Mouse (Mus musculus): ENCODE measurements around the gene Parp3. TPM values are rescaled to one million over a fixed set of nuclear protein-coding genes. Genes with fewer than 3 reads are reported as not detected.
"Not testable (repeated sequence)": the region's sequence is repeated elsewhere in the genome, so short reads cannot be mapped to it uniquely, and the experiment has no call there.

Parp3 gene
- polyA plus RNA-seq, 1 experiment from 2014 or later = 5.8 TPM

DNA sequence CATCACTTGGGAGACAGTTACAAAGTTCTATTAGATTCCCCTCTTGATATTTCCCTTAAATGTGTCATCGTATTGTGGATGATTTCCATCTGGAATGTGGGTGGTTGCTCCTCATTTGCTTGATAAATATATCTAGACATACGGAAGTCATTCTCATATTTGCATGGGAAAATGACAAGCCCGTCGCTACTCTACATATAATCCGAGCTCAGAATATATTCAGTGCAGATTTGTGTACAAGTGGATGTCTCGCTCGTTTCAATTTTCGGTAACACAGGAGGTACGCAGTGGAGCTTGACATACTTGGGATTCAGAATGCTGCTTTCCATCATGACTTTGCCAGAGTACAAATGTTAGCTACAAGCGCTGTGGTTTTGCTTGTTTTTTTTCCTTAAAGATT lies 32.6 kb upstream of the Parp3 start:
- Histone ChIP-seq H3K9me3 (ENCODE audit: control insufficient read depth, low read length) (no peaks in the 10 kb centered on the region), H3K4me3 (ENCODE audit: low read depth, low read length) (no peak overlapping the region), H3K9ac (ENCODE audit: low read length) (no peak overlapping the region), H3K4me1 (replicated peaks; ENCODE audit: control insufficient read depth, insufficient read depth) (no peaks in the 10 kb centered on the region), H3K27me3 (ENCODE audit: control insufficient read depth, insufficient read depth, low read length) (no peaks in the 10 kb centered on the region), H3K27ac (replicated peaks) (no peak overlapping the region), H3K4me2 (replicated peaks; ENCODE audit: low read depth) (no peak overlapping the region), H3K36me3 (ENCODE audit: control insufficient read depth, insufficient read depth, low read length) (no peaks in the 10 kb centered on the region)
- WGBS = 91% methylated on average over 10 of the region's 10 CpGs
- no peak for DNase-seq (ENCODE audit: low spot score)
- ATAC-seq (ENCODE audit: low FRiP score, low TSS enrichment) = no peak
- TF ChIP-seq CTCF (IDR thresholded peaks at IDR 0.05; ENCODE audit: low read depth) = no peak
- no peak for TF ChIP-seq EP300 (optimal IDR thresholded peaks at IDR 0.05)

DNA sequence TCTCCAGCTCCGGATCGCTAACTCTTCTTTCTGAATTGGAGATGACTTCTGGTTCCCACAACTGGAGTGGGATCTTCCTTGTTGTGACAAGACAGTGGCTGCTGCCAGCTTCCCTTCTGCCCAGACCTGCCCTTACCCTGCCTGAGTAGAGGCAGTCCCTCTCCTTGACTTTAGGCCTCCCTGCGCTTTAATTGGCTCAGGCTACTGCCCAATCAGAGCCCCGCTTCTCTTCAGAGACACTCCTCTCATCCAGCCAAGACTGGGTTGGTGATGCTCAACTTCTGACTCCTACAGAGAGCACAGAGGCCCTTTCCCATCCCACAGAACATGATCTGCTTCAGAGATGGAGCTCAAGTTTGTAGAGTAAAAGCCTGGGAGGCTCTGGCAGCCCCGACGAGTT lies 27.5 kb upstream of the Parp3 start:
- TF ChIP-seq EP300 (optimal IDR thresholded peaks at IDR 0.05) = no peak
- TF ChIP-seq CTCF (IDR thresholded peaks at IDR 0.05; ENCODE audit: low read depth) = no peak
- no peak for DNase-seq (ENCODE audit: low spot score)
- WGBS = 71% methylated on average over 6 of the region's 6 CpGs
- Histone ChIP-seq H3K36me3 (ENCODE audit: control insufficient read depth, insufficient read depth, low read length) (no peaks in the 10 kb centered on the region), H3K4me1 (replicated peaks; ENCODE audit: control insufficient read depth, insufficient read depth) (no peaks in the 10 kb centered on the region), H3K9me3 (ENCODE audit: control insufficient read depth, low read length) (no peaks in the 10 kb centered on the region), H3K9ac (ENCODE audit: low read length) (no peak overlapping the region), H3K4me2 (replicated peaks; ENCODE audit: low read depth) (no peak overlapping the region), H3K27ac (replicated peaks) (no peak overlapping the region), H3K27me3 (ENCODE audit: control insufficient read depth, insufficient read depth, low read length) (no peaks in the 10 kb centered on the region), H3K4me3 (ENCODE audit: low read depth, low read length) (no peak overlapping the region)
- no peak for ATAC-seq (ENCODE audit: low FRiP score, low TSS enrichment)

DNA sequence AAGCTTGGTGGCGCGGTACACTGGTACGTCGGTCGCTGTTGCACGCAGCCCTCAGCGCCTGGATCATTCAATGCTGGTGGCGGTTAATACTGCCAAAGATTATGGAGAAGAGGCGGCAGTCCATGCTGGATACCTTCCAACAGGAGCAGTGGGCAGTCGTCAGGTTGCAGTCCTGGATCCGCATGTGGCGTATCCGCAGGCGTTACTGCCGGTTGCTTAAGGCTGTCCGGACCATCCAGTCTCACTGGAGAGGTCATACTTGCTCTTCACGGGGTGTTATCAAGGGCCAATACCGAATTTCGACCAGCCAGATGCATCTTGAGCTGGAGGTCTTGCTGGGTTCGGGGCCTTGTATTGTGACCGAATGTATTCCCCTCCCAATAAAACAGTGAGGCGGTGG lies 25.1 kb upstream of the Parp3 start:
- Histone ChIP-seq H3K4me1 (replicated peaks; ENCODE audit: control insufficient read depth, insufficient read depth) (no peaks in the 10 kb centered on the region), H3K9me3 (ENCODE audit: control insufficient read depth, low read length) (no peaks in the 10 kb centered on the region), H3K4me2 (replicated peaks; ENCODE audit: low read depth) (no peak overlapping the region), H3K27ac (replicated peaks) (no peak overlapping the region), H3K36me3 (ENCODE audit: control insufficient read depth, insufficient read depth, low read length) (no peaks in the 10 kb centered on the region), H3K27me3 (ENCODE audit: control insufficient read depth, insufficient read depth, low read length) (no peaks in the 10 kb centered on the region), H3K9ac (ENCODE audit: low read length) (no peak overlapping the region), H3K4me3 (ENCODE audit: low read depth, low read length) (no peak overlapping the region)
- no peak for TF ChIP-seq EP300 (optimal IDR thresholded peaks at IDR 0.05)
- no peak for TF ChIP-seq CTCF (IDR thresholded peaks at IDR 0.05; ENCODE audit: low read depth)
- 87% methylated on average over 22 of the region's 22 CpGs for WGBS
- no peak for DNase-seq (ENCODE audit: low spot score)
- ATAC-seq (ENCODE audit: low FRiP score, low TSS enrichment) = no peak

DNA sequence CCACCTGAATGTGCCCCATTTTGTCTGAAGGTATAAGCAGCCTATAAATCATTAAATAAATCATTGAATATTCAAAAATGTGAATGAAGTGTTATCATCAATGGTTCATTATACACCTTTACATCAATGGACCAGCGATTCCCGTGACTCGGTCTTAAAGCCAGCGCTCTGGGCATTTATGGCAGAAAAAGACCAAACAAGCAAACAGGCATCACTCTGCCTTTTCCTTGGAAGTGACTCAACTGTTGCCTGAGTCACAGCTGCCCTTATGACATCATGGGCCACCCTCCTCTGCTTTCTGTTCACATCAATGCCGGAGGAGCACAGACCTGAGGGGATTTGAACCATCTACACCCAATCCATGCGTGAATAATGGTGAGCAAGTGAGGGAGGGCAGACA lies 22.9 kb upstream of the Parp3 start, which contains the start of gene Iqcf1:
TSS of gene Iqcf1 (plus strand) at position 301 of the 400 bp plus-strand sequence.
- WGBS = 91% methylated on average over 6 of the region's 6 CpGs
- Histone ChIP-seq H3K27ac (replicated peaks) (no peak within 1 kb of the TSS), H3K4me3 (ENCODE audit: low read depth, low read length) (no peak within 1 kb of the TSS), H3K4me1 (replicated peaks; ENCODE audit: control insufficient read depth, insufficient read depth) (no peaks in the 10 kb centered on the region), H3K27me3 (ENCODE audit: control insufficient read depth, insufficient read depth, low read length) (no peaks in the 10 kb centered on the region), H3K9me3 (ENCODE audit: control insufficient read depth, low read length) (no peaks in the 10 kb centered on the region), H3K36me3 (ENCODE audit: control insufficient read depth, insufficient read depth, low read length) (no peaks in the 10 kb centered on the region), H3K9ac (ENCODE audit: low read length) (no peak within 1 kb of the TSS), H3K4me2 (replicated peaks; ENCODE audit: low read depth) (no peak within 1 kb of the TSS)
- TF ChIP-seq CTCF (IDR thresholded peaks at IDR 0.05; ENCODE audit: low read depth) = no peak
- no peak for TF ChIP-seq EP300 (optimal IDR thresholded peaks at IDR 0.05)
- DNase-seq (ENCODE audit: low spot score) (no peak), ATAC-seq (ENCODE audit: low FRiP score, low TSS enrichment) (no peak)

DNA sequence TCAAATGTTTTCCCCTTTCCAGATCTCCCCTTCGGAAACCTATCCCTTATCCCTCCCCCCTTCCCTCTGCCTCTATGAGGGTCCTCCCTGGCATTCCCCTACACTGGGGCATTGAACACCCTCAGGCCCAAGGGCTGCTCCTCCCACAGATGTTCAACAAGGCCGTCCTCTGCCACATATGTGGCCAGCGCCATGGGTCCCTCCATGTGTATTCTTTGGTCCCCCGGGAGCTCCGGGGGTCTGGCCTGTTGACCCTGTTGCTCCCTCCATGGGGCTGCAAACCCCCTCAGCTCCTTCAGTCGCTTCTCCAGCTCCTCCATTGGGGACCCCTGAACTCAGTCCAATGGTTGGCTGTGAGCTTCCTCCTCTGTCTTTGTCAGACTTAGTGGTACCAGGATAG lies 10.9 kb upstream of the Parp3 start:
- H3K4me3 ChIP-seq (ENCODE audit: low read depth, low read length); H3K4me2 ChIP-seq (replicated peaks; ENCODE audit: low read depth); H3K27ac ChIP-seq (replicated peaks); H3K36me3 ChIP-seq (ENCODE audit: control insufficient read depth, insufficient read depth, low read length); H3K9me3 ChIP-seq (ENCODE audit: control insufficient read depth, low read length); DNase-seq (ENCODE audit: low spot score); H3K27me3 ChIP-seq (ENCODE audit: control insufficient read depth, insufficient read depth, low read length); ATAC-seq (ENCODE audit: low FRiP score, low TSS enrichment); H3K4me1 ChIP-seq (replicated peaks; ENCODE audit: control insufficient read depth, insufficient read depth); H3K9ac ChIP-seq (ENCODE audit: low read length): not testable (repeated sequence)
- WGBS = 80% methylated on average over 6 of the region's 6 CpGs

DNA sequence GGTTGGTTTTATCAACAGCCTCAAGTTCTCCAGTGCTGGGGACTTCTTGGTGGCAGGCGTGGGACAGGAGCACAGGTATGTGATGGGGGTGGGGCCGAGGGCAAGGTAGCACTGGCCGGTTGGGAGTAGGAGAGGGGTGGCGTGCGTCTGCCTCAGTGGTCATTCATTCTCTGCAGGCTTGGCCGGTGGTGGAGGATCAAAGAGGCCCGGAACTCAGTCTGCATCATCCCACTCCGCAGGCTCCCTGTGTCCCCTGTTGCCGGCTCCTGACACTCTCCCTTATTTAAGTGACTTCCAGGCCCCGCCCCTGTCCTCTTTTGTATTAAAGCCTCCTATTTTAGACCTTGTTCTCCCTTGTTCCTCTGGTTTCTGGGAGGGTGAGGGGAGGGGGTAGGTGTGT lies 8.3 kb upstream of the Parp3 start:
- Histone ChIP-seq H3K36me3 (ENCODE audit: control insufficient read depth, insufficient read depth, low read length) (peaks cover 11% of the 10 kb centered on the region; the same call in 1 of the 2 replicates), H3K27me3 (ENCODE audit: control insufficient read depth, insufficient read depth, low read length) (no peaks in the 10 kb centered on the region), H3K4me1 (replicated peaks; ENCODE audit: control insufficient read depth, insufficient read depth) (no peaks in the 10 kb centered on the region), H3K27ac (replicated peaks) (no peak overlapping the region), H3K4me2 (replicated peaks; ENCODE audit: low read depth) (no peak overlapping the region), H3K9ac (ENCODE audit: low read length) (no peak overlapping the region), H3K4me3 (ENCODE audit: low read depth, low read length) (no peak overlapping the region), H3K9me3 (ENCODE audit: control insufficient read depth, low read length) (no peaks in the 10 kb centered on the region)
- TF ChIP-seq CTCF (IDR thresholded peaks at IDR 0.05; ENCODE audit: low read depth) (no peak), EP300 (optimal IDR thresholded peaks at IDR 0.05) (no peak)
- WGBS = 83% methylated on average over 10 of the region's 10 CpGs
- DNase-seq (ENCODE audit: low spot score) (no peak), ATAC-seq (ENCODE audit: low FRiP score, low TSS enrichment) (no peak)
